Mouse (Mus musculus) bone marrow, adult 2 months (tissue): ENCODE data around the gene Nme7. TPM values are rescaled to one million over a fixed set of nuclear protein-coding genes. Genes with fewer than 3 reads are reported as not detected.
A peak's percentile ranks its signal among the peaks of the same experiment; 100 is the strongest.

Source experiments
- H3K27ac ChIP-seq: fragments of 200-500 bp; 2 replicates; pipeline ENCODE4 v1.5.1; 2012; ENCODE audit warnings: low read depth, mild to moderate bottlenecking, control low read depth, inconsistent platforms, low read length; ENCODE audit not compliant: control insufficient read depth, poor library complexity, insufficient read depth
- H3K4me1 ChIP-seq: fragments of 200-500 bp; 2 replicates; pipeline ENCODE4 v1.6.1; 2011; ENCODE audit warnings: low read length; ENCODE audit not compliant: control insufficient read depth, insufficient read depth
- H3K4me3 ChIP-seq: fragments of 200-500 bp; replicated peaks from 2 replicates; pipeline ENCODE3; 2011; ENCODE audit warnings: mild to moderate bottlenecking, low read depth, low read length, control low read depth; ENCODE audit not compliant: control insufficient read depth
- CTCF ChIP-seq: fragments of 200-500 bp; IDR thresholded peaks from 2 replicates; pipeline ENCODE4 v1.5.1; 2011; ENCODE audit warnings: low read length, control low read depth; ENCODE audit not compliant: control insufficient read depth, insufficient read depth
- POLR2A ChIP-seq: fragments of 200-500 bp; IDR thresholded peaks from 2 replicates; pipeline ENCODE4 v1.6.1; 2011; ENCODE audit warnings: low read depth, mild to moderate bottlenecking, control low read depth, low read length, borderline replicate concordance; ENCODE audit not compliant: control insufficient read depth
- WGBS: fragments of 180-500 bp; shearing (Covaris S2); methylation state at CpG from one replicate; pipeline ENCODE4 v1.1.7; 2018; 5-methylcytosine and 5-hydroxymethylcytosine counted together
- polyA plus RNA-seq: library from polyadenylated mRNA; stranded (reverse); fragments of >200 nt; gene quantifications from 2 replicates; pipeline ENCODE4 v1.2.4, GENCODE M21; 2011; ENCODE audit warnings: low replicate concordance; ENCODE audit not compliant: missing spikeins, insufficient read depth, insufficient read length

Nme7 gene
- polyA plus RNA-seq, 1 experiment, result 16.5 TPM

- TF ChIP-seq CTCF, result no peak
- no peak for TF ChIP-seq POLR2A
- WGBS, result 70% methylated on average over 3 of the region's 3 CpGs
- Histone ChIP-seq H3K27ac (no peak overlapping the region), H3K4me1 (no peaks in the 10 kb centered on the region), H3K4me3 (no peak overlapping the region)
These were observed 19.9 kb upstream of the Nme7 start for GRCm38 (mm10) chr1:164284007-164284406.

- no peak for TF ChIP-seq CTCF
- TF ChIP-seq POLR2A, result no peak
- 84% methylated on average over 15 of the region's 15 CpGs for WGBS
- Histone ChIP-seq H3K4me1 (no peaks in the 10 kb centered on the region), H3K27ac (no peak overlapping the region), H3K4me3 (no peak overlapping the region)
These were observed 16.5 kb upstream of the Nme7 start for GRCm38 (mm10) chr1:164287406-164287805.

GRCm38 (mm10) chr1:164292040-164292439 lies 11.9 kb upstream of the Nme7 start:
- no peak overlapping the region for H3K27ac ChIP-seq
- H3K4me3 ChIP-seq, result no peak overlapping the region
- no peak for TF ChIP-seq POLR2A
- no peak for TF ChIP-seq CTCF
- no peaks in the 10 kb centered on the region; the same call in 1 of the 2 replicates for H3K4me1 ChIP-seq
- 86% methylated on average over 5 of the region's 5 CpGs for WGBS

GRCm38 (mm10) chr1:164294071-164294470 lies 9.8 kb upstream of the Nme7 start:
- Histone ChIP-seq H3K4me3 (no peak overlapping the region), H3K27ac (no peak overlapping the region), H3K4me1 (no peaks in the 10 kb centered on the region; the same call in 1 of the 2 replicates)
- no peak for TF ChIP-seq CTCF
- no peak for TF ChIP-seq POLR2A
- 75% methylated on average over 6 of the region's 6 CpGs for WGBS

- no peak overlapping the region for H3K4me3 ChIP-seq
- no peaks in the 10 kb centered on the region; the same call in 1 of the 2 replicates for H3K4me1 ChIP-seq
- 70% methylated on average over 5 of the region's 5 CpGs for WGBS
- H3K27ac ChIP-seq, result no peak overlapping the region
- TF ChIP-seq CTCF, result no peak
- TF ChIP-seq POLR2A, result no peak
These were observed 7.4 kb upstream of the Nme7 start for GRCm38 (mm10) chr1:164296473-164296872.

GRCm38 (mm10) chr1:164301949-164302348 lies 2.0 kb upstream of the Nme7 start:
- no peak for TF ChIP-seq POLR2A
- TF ChIP-seq CTCF, result no peak
- Histone ChIP-seq H3K27ac (no peak overlapping the region), H3K4me1 (no peaks in the 10 kb centered on the region; the same call in 1 of the 2 replicates), H3K4me3 (no peak overlapping the region)
- 15% methylated on average over 4 of the region's 4 CpGs for WGBS

GRCm38 (mm10) chr1:164307124-164307751 lies 3.3 kb downstream of the Nme7 start, which contains the start of gene Blzf1:
Blzf1 (minus strand) TSS chr1:164307489.
- peak within 1 kb of the TSS; percentile 56; the same call in 1 of the 2 replicates for H3K27ac ChIP-seq
- under 1% methylated on average over 35 of the region's 35 CpGs for WGBS
- TF ChIP-seq POLR2A (peak; percentile 62; the same call in 1 of the 2 replicates), CTCF (0 out of 2 replicates have a peak, but pooled peaks have one; percentile 2)
- H3K4me3 ChIP-seq, result peak within 1 kb of the TSS; percentile 87
- peaks cover 1% of the 10 kb centered on the region; the same call in 1 of the 2 replicates for H3K4me1 ChIP-seq

GRCm38 (mm10) chr1:164307922-164308321 lies 4.0 kb downstream of the Nme7 start:
- TF ChIP-seq POLR2A (no peak), CTCF (no peak)
- peak overlapping the region; percentile 87 for H3K4me3 ChIP-seq
- 10% methylated on average over 10 of the region's 10 CpGs for WGBS
- peaks cover 1% of the 10 kb centered on the region; the same call in 1 of the 2 replicates for H3K4me1 ChIP-seq
- H3K27ac ChIP-seq, result no peak overlapping the region

GRCm38 (mm10) chr1:164314085-164314484 lies 10.2 kb downstream of the Nme7 start:
- Histone ChIP-seq H3K4me3 (no peak overlapping the region), H3K4me1 (no peaks in the 10 kb centered on the region), H3K27ac (no peak overlapping the region)
- TF ChIP-seq CTCF, result no peak
- no peak for TF ChIP-seq POLR2A
- WGBS, result 92% methylated on average over 5 of the region's 5 CpGs
